Mouse (Mus musculus) yolk sac, embryonic 10.5 days (tissue): ENCODE data around the gene Tcerg1l.

Experiments used
- DNase-seq: peaks from one replicate; pipeline ENCODE4 v3.0.0-alpha.2; 2017; ENCODE audit warnings: low spot score

Tcerg1l gene

DNA sequence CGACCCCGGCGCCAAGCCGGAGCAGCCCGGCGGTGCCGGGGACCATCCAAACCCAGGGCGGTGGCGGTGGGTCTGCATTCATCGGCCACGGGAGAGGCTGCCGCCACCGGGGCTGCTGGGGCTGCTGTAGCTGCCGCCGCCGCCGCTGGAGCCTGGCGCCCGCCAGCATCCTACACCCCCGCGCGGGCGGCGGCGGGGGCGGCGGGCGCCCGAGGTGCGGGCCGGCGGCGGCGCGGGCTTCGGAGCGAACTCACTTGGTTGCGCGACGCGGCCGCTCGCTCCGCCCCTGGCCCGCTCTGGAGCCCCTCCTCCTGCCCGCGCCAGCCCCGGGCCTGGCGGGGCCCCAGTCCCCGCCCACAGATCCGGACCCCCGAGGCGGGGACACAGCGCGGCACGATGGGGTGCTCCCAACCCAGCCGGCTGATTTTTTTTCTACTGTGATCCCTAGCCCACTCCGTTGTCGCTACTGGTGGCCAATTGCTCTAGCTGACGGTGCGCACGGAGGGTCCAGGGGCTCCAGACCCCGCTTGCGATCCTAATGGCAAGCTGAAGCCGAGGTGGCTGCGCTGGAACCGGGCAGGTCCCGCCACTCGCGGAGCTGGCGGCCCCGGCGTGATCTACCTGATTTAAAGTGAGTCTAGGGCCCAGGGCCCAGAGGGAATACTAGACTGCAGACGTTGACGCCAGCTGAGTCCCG lies at the start of gene Tcerg1l:
Gene Tcerg1l, minus strand, starts transcription at position 246 of the 697 bp plus-strand sequence.
- DNase-seq = peak; percentile 10

DNA sequence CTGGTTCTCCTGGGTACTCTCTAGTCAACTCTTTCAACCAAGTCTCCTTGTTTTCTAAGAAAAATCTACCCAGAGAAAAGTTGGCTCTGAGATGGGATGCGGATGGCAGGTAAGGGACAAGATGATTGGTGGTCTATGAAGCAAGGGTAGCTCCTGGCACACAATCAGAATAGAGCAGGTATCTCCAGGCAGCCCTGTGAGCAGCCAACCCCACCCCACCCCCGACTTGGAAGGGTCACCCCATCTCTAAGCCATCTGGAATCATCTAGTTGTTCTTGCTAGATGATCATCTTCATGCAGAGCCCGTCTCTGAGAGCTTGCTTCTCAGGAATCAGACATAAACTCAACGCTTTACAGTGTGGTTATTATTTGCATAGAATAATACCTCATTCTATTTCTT lies 44.6 kb upstream of the Tcerg1l start:
- no peak for DNase-seq

DNA sequence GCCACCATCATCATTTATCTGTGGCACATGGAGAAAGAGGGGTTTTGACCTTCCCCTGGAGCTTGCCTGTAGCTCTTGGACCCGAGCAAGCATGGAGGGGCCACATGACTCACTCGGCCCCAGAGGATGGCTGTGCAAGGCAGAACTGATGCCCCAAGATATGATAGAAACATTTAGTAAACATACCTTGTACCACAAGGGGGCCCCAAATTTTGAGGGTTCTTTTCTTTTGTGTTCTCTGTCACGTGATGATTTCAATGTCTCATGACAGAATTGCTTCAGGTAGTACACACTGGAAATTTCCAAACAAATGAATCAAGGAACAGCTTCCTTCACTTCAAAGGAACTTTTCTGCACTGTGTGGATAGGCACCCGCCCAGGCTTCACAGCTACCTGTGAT lies 35.0 kb upstream of the Tcerg1l start:
- no peak for DNase-seq

DNA sequence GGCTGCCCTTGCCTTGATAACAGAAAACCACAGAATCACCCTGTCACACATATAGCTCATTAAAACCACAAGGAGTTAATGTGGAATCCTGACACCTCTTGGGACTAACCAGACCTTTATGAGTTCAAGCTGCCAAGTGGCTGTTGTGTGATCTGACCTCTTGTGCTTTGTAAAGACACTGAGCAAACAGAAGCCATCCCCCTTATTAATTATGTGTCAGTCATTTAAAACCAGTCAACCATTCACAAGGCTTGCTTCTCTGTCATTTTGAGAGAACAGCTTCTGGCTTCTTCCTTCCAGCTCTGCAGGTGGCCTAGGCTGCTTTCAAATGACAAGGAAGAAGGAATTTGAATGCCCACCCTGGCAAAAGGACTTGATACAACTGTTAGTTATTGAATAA lies 33.9 kb upstream of the Tcerg1l start:
- DNase-seq = no peak

DNA sequence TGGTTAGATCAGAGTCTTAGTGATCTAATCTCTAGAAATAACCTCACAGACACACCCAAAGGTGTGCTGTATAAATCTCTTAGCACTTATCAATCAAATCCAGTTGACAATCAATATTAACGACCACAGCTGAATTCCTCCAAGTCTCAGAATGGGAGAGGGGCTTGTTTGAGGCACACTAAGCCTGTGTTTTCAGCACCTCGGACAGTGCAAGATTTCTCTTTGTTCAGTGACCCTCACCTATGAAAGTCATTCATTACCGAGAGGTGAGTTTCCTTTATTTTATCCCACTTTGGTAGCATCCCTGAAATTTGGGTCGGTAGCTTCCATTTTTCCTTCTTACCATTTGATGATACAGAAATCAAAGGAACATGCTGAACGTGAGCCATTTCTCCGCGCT lies 32.4 kb upstream of the Tcerg1l start:
- DNase-seq = no peak

DNA sequence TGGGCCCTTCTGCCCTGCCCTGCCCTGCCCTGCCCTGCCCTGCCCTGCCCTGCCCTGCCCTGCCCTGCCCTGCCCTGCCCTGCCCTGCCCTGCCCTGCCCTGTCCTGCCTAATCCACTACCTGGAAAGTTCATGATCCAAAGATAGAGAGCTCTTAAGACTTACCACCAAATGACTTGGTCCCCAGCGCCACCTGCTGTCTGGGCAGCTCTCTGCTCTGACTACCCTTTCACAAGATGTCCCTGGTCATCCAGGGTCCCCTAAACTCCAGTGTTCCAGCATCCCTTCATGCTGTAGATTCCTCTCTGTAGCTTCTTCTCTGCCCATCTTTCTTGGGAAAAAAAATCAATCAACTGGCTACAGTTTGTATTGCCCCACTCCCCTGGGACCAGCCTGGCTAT lies 31.3 kb upstream of the Tcerg1l start:
- no peak for DNase-seq

DNA sequence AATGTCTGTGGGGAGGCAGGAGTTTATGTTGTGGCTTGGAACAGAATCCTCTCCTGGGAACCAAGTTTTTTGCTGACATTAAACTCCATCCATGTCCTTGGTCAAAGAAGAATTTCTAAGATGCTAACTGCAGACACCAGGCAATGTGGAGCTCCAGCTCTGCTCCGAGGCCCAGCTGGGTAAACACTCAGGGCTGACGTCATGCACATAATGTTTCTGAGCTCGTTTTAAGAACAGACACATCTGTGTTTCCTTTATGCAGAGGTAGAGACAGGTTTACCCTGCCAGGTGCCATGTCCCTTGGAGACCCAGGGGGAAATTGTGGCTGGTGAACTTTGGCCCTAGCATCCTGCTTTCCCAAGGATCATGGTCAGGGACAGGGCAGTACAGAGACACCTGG lies 29.9 kb upstream of the Tcerg1l start:
- DNase-seq = no peak

DNA sequence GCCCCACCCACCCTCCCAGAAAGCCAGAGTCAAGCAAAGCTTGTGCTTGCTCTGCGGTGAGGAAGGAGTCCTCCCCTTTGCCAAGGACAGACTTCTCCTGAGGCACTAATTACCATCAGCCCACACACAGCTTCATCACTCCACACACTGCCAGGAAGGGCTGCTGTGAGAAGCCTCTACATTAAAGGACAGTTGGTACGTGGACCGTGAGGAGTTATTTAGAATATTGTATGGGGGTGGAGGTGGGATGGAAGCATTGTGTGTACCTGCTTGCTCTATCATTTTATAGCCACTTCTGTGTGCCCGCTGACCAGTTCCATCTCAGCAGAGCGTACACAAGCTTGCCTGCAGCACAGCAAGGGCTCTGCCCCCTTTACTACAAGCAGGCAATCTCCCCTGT lies 16.0 kb upstream of the Tcerg1l start:
- DNase-seq = no peak

DNA sequence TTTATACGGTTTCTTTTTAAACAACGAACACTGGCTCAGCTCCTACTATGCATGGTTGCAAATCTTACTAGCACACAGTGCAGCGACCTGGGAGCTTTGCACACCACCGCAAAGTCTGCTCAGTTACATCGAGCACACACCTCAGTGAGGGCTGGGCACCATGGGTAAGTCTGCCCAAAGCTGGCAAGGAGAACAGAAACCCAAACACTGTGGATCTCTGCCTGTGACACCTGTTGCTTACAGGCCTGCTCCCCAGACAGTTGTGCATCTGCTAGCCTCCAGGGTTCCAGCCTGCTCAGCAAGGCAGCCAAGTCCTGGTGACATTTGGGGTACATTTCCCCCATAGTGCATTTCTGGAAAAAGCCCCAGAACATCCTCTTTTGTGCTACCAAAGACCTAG lies 4.1 kb upstream of the Tcerg1l start:
- no peak for DNase-seq

DNA sequence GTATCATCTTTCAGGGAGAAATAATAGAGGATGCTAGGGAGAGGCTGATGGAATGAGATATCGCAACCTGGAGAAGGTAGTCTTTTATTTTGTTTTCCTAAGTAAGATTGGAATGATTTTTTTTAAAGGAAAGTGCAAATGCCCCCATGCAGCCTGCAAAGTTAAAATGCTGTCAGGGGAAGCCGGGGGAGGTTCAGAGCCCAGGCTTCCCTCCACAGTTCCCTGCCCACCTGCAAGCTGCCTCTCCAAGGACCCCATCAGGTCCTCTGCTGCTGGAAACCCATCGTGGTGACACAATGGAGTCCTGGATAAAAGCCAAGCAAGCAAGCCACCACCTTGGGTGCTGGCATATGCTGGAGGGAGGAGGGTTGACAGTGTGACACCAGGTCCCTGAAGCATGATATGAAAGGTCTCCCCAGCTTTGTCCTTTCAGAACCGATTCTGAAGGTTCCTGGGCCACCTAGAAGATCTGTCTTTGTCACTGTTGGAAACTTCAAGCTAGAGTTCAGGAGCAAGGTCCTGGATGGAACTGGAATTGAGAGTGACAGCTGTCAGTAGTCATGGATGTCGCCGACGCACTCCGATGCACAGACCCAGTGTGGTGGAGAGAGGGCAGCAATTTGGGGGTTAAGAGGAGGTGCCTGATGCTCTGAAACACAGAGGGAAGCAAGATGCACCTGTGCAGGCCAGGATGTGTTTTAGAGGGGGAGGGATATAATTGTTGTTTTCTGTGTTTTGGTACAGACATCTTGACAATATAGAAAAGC lies 3.2 kb upstream of the Tcerg1l start:
- DNase-seq = no peak

DNA sequence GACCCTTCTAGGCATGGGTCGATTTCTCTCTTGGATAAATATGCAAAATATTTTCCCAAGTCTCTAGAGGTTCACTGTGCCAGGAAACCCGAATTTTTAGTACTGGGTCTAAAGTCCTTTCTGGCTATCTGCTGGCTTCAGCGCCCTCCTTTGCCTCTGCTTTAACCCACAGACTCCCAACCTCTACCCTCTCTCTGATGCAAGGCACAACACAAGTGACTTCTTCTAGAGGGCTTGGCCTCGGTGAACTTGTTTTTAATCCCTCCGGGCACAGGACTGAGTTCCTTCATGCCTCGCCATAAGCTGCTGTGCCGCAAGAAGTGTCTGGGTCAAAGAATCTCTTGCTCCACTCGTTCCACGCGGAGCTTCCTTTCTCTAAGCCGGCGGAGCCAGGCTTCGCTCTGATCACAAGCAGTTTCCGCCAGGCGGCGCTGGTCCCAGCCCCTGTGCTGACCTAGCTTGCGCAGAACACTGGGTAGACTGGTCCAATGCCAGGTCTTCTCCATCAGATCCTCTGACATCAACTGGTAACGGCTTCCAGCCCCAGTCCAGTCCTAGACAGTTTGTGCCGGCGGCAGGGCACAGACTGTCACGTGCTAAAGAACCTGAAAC lies 758 bp upstream of the Tcerg1l start:
- DNase-seq = peak; percentile 4

DNA sequence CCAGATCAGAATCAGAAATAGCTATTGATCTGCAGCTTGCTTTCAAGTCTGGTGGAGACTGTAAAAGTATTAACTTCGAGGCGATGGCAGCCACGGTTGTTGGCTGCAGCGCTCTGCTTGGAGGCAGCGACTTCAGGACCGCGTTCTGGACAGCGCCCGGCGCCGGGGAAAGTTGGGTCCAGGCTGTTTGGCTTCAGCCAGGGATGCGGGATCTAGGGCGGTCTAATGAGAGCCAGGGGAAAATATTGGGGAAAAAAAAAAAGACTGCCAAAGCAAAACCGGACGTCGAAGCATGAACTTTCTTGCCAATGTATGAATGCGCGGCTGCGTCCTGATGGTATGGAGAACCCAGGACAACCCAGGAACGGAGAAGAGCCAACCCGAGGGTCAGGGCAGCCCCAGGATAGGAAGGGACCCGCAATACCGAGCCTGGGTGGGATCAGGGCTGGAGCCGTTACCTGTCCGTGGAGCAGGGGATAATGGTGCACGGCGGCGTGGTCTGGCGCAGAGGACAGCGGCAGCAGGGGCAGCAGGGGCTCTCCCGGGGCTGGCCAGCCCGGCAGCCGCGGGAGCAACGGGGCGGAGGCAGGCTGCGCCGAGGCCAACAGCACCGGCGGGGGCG lies 556 bp downstream of the Tcerg1l start:
- peak; percentile 37 for DNase-seq

DNA sequence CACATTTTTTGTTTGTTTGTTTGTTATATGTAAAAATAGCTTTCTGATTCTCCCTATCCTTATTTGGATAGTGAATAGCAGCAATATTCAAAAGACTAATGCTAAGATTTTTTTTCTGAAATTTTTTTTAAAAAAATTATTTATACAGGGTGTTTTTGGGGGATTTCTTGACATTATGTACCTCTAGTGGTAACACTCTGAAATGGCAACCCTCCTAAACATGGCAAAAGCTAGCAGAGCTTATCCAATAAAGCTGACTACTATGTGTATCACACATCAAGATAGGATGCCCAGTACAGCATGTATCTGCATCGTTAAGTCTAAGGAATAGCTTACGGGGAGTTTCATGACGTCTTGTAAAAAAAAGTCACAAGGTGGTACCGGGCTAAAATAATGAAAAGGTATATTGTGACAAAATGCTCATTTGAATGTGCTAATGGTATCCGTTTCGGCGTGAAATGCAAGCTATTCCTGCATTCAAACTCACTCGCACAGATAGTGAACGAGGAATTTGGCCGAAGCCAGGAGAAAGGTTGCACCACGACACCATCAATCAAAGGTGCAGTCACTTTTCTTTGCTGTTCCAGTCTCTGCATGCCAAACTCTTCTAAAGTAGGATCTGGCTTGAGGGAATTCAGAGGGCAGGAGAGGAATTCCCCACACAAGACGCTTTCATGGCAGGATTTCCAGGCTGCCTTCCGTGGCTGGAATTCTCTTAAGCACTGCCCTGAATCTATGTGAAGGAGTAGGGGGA lies 1.2 kb downstream of the Tcerg1l start:
- no peak for DNase-seq

DNA sequence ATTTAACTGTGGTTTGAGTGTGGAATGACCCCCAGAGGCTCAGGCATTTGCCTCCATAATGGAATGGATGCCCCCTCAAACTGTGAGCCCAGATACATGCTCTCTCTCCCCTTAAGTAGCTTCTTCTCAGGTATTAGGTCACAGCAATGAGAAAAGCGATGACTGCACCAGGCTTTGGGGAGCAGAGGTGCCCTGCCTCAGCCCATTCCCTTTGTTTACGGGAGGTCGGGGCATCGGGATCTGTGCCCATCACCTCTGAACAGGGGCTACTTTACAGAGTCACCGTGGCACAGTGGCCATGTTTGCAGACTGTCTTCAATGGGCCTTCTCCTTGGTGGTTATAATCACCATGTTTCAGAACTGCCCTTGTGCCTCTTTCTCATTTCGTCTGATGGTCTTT lies 7.6 kb downstream of the Tcerg1l start:
- no peak for DNase-seq

DNA sequence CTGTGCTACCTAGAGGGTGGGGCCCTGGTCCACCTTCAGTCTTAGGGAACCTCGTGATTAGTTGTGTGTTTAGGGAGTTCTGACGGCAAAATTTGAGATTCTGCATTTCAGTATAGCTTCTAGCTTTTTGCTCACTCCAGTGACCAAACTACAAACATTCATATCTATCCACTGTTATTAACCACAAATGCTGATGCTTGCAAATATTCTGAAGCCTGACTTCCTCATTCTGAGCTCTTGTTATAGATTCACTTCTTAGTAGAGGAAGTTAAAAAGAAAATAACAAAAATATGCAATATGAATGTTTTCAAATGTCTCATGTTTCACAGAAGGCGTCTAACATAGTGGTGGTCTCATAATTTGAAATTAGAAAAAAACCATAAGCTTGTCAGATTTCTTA lies 8.5 kb downstream of the Tcerg1l start:
- DNase-seq = no peak

DNA sequence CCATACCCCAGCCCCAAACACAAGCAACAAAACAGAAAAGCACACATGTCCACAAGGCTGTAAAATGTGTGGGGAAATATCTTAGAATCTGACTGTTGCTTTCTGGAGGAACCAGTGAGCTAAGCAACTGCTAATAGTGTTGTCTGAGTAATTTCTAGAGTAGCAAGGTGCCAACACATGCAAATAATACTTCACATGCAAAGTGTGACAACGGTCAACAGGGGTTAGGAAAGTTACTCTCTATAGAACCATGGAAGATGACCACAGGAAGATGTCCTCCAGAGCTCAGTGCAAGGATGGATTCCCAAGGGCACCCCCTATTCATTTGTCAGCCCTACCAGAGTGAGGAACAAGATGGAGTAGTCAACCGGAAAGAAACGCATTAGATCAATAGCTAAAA lies 18.3 kb downstream of the Tcerg1l start:
- DNase-seq = no peak

DNA sequence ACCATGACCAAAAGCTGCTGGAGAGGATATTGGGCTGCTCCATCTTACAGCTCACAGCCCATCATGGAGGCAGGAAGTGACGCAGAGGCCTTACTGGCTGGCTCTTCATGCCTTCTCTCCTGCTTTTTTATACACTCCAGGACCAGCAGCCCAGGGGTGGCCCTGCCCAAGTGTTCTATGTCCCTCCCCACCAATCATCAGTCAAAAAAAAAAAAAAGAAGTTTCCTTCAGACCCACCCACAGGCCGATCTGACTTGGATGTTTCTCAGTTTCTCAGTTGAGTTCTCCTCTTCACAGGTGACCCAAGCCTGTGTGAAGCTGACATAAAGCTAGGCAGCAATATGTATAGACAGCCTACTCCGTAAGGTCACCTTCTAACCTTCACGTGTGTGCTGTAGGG lies 19.0 kb downstream of the Tcerg1l start:
- no peak for DNase-seq

DNA sequence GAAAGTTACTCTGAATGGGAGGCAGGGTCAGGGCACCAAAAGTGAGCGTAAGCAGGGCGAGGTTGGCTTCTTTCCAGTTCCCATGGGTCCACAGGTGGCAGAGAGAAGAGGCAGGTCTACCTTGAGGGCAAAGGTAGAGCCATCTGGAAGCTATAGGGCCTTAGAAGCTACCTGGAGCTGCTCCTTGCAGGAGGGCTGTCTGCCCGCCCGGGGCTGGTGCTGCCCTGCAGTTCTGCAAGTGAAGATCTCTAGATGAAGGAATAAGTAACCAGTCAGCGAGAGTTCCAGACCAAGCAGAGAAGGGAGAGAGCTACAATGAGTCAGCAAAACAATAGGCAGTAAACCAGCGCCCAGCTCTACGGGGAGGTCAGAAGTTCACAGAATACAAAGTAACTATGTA lies 22.0 kb downstream of the Tcerg1l start:
- DNase-seq = no peak

DNA sequence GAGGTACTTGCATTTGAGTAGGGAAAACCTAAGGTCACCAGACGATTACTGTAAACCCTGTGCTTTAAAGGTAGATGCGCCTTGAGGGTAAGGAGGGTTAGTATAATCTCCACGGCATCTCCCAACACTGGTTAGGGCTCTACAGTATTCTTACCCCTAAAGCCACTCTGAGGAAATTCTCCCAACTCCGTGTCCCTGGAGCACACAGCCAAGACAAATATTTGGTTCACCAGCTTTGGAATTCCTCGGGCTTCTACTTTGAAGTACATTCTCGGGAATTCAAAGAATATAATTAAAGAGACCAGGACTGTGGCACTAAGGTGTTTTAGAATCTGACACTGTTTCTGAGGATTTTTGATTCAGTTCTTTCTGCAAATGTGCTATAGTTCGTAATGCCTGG lies 23.2 kb downstream of the Tcerg1l start:
- DNase-seq = no peak

DNA sequence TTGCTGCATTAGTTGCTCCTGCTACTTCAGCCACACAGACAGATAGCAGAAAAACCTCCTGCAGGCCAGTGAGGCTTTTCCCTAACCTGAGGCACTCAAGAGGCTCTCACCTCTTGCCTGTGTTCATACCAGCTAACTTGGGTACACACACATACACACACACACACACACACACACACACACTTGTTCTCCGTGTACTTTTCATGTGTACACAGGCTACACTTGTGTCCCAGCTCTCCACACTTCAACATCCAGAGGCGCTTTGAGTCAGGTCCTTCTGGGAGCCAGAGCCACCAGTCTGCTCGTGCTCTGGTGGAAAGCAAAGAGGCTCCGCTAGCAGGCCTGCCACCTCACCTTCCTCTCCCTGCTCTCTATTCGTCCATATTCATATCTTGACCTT lies 24.0 kb downstream of the Tcerg1l start:
- DNase-seq = no peak

DNA sequence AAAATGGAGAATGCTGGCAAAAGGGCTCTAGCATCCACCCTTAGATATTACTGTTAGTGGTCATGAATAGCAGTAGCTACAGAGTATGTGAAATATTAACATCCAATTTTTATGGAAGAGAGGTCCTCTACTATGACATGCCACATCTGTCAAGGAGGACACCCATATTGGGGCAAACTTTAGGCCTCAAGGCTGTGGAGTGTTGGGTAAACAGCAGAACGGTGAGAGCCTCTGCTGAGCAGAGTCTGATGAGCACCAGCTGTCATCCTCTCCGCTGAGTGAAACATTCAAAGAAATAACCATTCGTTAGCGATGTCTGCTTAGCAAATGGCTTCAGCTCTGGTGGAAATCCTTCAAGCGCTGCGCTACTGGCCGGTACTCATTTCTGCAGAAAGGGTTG lies 30.0 kb downstream of the Tcerg1l start:
- no peak for DNase-seq

DNA sequence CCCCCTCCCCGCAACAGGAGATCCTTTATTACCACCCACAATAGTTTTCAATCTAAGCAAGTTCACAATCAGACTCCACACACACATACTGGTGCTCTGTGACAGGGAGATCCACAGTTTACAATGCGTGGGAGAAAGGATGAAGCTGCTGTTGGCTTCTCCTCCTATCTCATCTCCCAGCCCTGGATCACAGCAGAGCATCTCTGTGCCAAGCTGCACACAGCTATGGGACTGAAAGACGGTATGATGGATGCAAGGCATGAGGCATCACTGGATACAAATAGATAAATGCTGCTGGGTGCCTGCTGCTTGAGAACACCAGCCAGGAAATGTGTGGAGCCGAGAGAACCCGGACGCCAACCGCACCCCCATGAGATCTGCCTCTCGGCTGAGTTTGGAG lies 32.0 kb downstream of the Tcerg1l start:
- no peak for DNase-seq
